Mouse (Mus musculus): ENCODE measurements around the gene Neurod1. TPM values are rescaled to one million over a fixed set of nuclear protein-coding genes. Genes with fewer than 3 reads are reported as not detected.

The Neurod1 gene
- polyA plus RNA-seq, 1 experiment from 2014 or later, result 17.3 TPM

Other genes with a start within 250 kb of the Neurod1 start
- 8.2 and 10.9 TPM in 2 replicates for gene Itga4, start 201.3 kb downstream of the Neurod1 start, polyA plus RNA-seq (2016; fragmentation: Nextera tagmentation; extraction: Ambion mirVana)
- gene Cerkl, start within 50 bp of the Neurod1 start, polyA plus RNA-seq (2016; fragmentation: Nextera tagmentation; extraction: Ambion mirVana), result 2.0 and 2.3 TPM in 2 replicates
- 11.3 and 11.4 TPM in 2 replicates for gene Itprid2, start 178.6 kb upstream of the Neurod1 start, polyA plus RNA-seq (2016; fragmentation: Nextera tagmentation; extraction: Ambion mirVana)